Mouse (Mus musculus) MEL (cell line): Measurements from ENCODE around the gene Pde3b. TPM values are rescaled to one million over a fixed set of nuclear protein-coding genes. Genes with fewer than 3 reads are reported as not detected.
"Not testable (repeated sequence)": the region's sequence is repeated elsewhere in the genome, so short reads cannot be mapped to it uniquely, and the experiment has no call there.

Source experiments
- DNase-seq: peaks from one replicate; pipeline ENCODE4 v3.0.0; 2011; ENCODE audit warnings: low read depth, low spot score
- H3K27ac ChIP-seq: 2 replicates; pipeline ENCODE4 v1.5.1; 2012; ENCODE audit warnings: low read depth, mild to moderate bottlenecking, control low read depth, low read length, moderate library complexity; ENCODE audit not compliant: control insufficient read depth
- H3K27me3 ChIP-seq, 2 experiments: fragments of 150-350 bp in 1 of 2; sonication (generic) in 1 of 2; 2 replicates each; pipeline ENCODE4 v1.6.1; 2012; ENCODE audit warnings: low read length in 2 of 2, mild to moderate bottlenecking in 2 of 2, improper control_type of control experiment in 1 of 2, moderate library complexity in 1 of 2; ENCODE audit not compliant: insufficient read depth in 2 of 2, control insufficient read depth in 1 of 2
- H3K36me3 ChIP-seq, 2 experiments: 2 replicates each; pipeline ENCODE4 v1.6.1; 2012 to 2014; ENCODE audit warnings: low read length in 2 of 2, improper control_type of control experiment in 1 of 2, inconsistent platforms in 1 of 2, mild to moderate bottlenecking in 1 of 2; ENCODE audit not compliant: insufficient read depth in 2 of 2, control insufficient read depth in 1 of 2
- H3K4me1 ChIP-seq, 2 experiments: fragments of 150-350 bp in 1 of 2; sonication (generic) in 1 of 2; 2 replicates each; pipeline ENCODE4 v1.6.1; 2012; ENCODE audit warnings: low read length in 2 of 2, improper control_type of control experiment in 1 of 2, mild to moderate bottlenecking in 1 of 2; ENCODE audit not compliant: insufficient read depth in 2 of 2, control insufficient read depth in 1 of 2
- H3K4me3 ChIP-seq, 2 experiments: fragments of 150-350 bp in 1 of 2; sonication (generic) in 1 of 2; 2 replicates each; pipeline ENCODE4 v1.5.1; 2012; ENCODE audit warnings: low read depth in 2 of 2, low read length in 2 of 2, mild to moderate bottlenecking in 2 of 2, moderate library complexity in 2 of 2, control low read depth in 1 of 2, improper control_type of control experiment in 1 of 2; ENCODE audit not compliant: control insufficient read depth in 1 of 2, insufficient read depth in 1 of 2
- H3K79me2 ChIP-seq: 2 replicates; pipeline ENCODE4 v1.6.1; 2012; ENCODE audit warnings: mild to moderate bottlenecking, low read length, moderate library complexity; ENCODE audit not compliant: control insufficient read depth, poor library complexity, insufficient read depth
- H3K9ac ChIP-seq: 2 replicates; pipeline ENCODE4 v1.6.1; 2012; ENCODE audit warnings: low read depth, mild to moderate bottlenecking, control low read depth, low read length, moderate library complexity; ENCODE audit not compliant: control insufficient read depth, poor library complexity, severe bottlenecking
- H3K9me3 ChIP-seq: fragments of 150-350 bp; sonication (generic); replicated peaks from 2 replicates; pipeline ENCODE4 v1.6.1; 2012; ENCODE audit warnings: mild to moderate bottlenecking, low read length, improper control_type of control experiment, moderate library complexity; ENCODE audit not compliant: insufficient read depth
- CTCF ChIP-seq, 3 experiments: IDR thresholded peaks in 2 of 3; conservative IDR thresholded peaks in 1 of 3; 2 replicates each; pipeline ENCODE4 v1.5.1; 2011 to 2012; ENCODE audit warnings: low read length in 3 of 3, low read depth in 2 of 3, mild to moderate bottlenecking in 2 of 3, improper control_type of control experiment in 1 of 3, inconsistent platforms in 1 of 3, mixed read lengths in 1 of 3, moderate library complexity in 1 of 3; ENCODE audit not compliant: control insufficient read depth in 1 of 3, insufficient read depth in 1 of 3, poor library complexity in 1 of 3, severe bottlenecking in 1 of 3
- GATA1 ChIP-seq: IDR thresholded peaks from 2 replicates; pipeline ENCODE4 v1.6.1; 2011; ENCODE audit warnings: low read depth, low read length, improper control_type of control experiment
- JUND ChIP-seq: IDR thresholded peaks from 2 replicates; pipeline ENCODE4 v1.6.1; 2011; ENCODE audit warnings: low read depth, mild to moderate bottlenecking, improper control_type of control experiment, low read length
- MXI1 ChIP-seq: IDR thresholded peaks from 2 replicates; pipeline ENCODE4 v1.6.1; 2011; ENCODE audit warnings: mild to moderate bottlenecking, low read depth, low read length, improper control_type of control experiment
- MYC ChIP-seq: IDR thresholded peaks from 2 replicates; pipeline ENCODE4 v1.6.1; 2011; ENCODE audit warnings: low read depth, mild to moderate bottlenecking, low read length, improper control_type of control experiment, moderate library complexity
- NELFE ChIP-seq: IDR thresholded peaks from 2 replicates; pipeline ENCODE4 v1.6.1; 2011; ENCODE audit warnings: low read depth, low read length, improper control_type of control experiment
- RAD21 ChIP-seq: IDR thresholded peaks from 2 replicates; pipeline ENCODE4 v1.6.1; 2011; ENCODE audit warnings: mild to moderate bottlenecking, low read depth, low read length, improper control_type of control experiment
- RCOR1 ChIP-seq: IDR thresholded peaks from 2 replicates; pipeline ENCODE4 v1.6.1; 2012; ENCODE audit warnings: low read depth, mild to moderate bottlenecking, inconsistent platforms, low read length, improper control_type of control experiment
- SMC3 ChIP-seq: IDR thresholded peaks from 2 replicates; pipeline ENCODE4 v1.6.1; 2011; ENCODE audit warnings: low read depth, low read length, improper control_type of control experiment
- TBP ChIP-seq: IDR thresholded peaks from 2 replicates; pipeline ENCODE4 v1.8.0; 2011; ENCODE audit warnings: low read depth, low read length, improper control_type of control experiment
- TCF12 ChIP-seq: IDR thresholded peaks from 2 replicates; pipeline ENCODE4 v1.6.1; 2014; ENCODE audit warnings: low read depth, mild to moderate bottlenecking, inconsistent platforms, low read length, improper control_type of control experiment, moderate library complexity
- UBTF ChIP-seq: IDR thresholded peaks from 2 replicates; pipeline ENCODE4 v1.6.1; 2012; ENCODE audit warnings: low read depth, mild to moderate bottlenecking, inconsistent platforms, low read length, improper control_type of control experiment, moderate library complexity, borderline replicate concordance; ENCODE audit not compliant: insufficient read depth
- USF1 ChIP-seq: IDR thresholded peaks from 2 replicates; pipeline ENCODE4 v1.6.1; 2014; ENCODE audit warnings: low read depth, mild to moderate bottlenecking, inconsistent platforms, low read length, improper control_type of control experiment, moderate library complexity
- ZKSCAN1 ChIP-seq: IDR thresholded peaks from 2 replicates; pipeline ENCODE4 v1.6.1; 2012; ENCODE audit warnings: low read depth, mild to moderate bottlenecking, inconsistent platforms, low read length, improper control_type of control experiment, moderate library complexity
- ZNF384 ChIP-seq: IDR thresholded peaks from 2 replicates; pipeline ENCODE4 v1.6.1; 2012; ENCODE audit warnings: low read depth, mild to moderate bottlenecking, inconsistent platforms, low read length, improper control_type of control experiment
- polyA plus RNA-seq, 2 experiments: library from polyadenylated mRNA; stranded (reverse) in 1 of 2; unstranded in 1 of 2; fragments of >175 nt in 1 of 2; fragments of >200 nt in 1 of 2; gene quantifications; 2 replicates each; pipeline versions ENCODE4 v1.2.1 to v1.2.4; 2012; ENCODE audit warnings: low replicate concordance in 2 of 2, low read depth in 1 of 2; ENCODE audit not compliant: insufficient read length in 2 of 2, insufficient read depth in 1 of 2, missing spikeins in 1 of 2
- total RNA-seq: library from RNA; depleted of rRNA; stranded (reverse); fragments of 300-350 nt; gene quantifications from 2 replicates; pipeline ENCODE4 v1.2.3, GENCODE M21; 2012

Gene Pde3b
- total and polyA plus RNA-seq, 3 experiments, result 4.5 to 36.6 (median 9.9) TPM

GRCm38 (mm10) chr7:114536179-114536578, 121.1 kb downstream of the Pde3b start:
- Histone ChIP-seq H3K79me2 (no peaks in the 10 kb centered on the region), H3K4me3 (no peak overlapping the region), H3K9ac (no peak overlapping the region), H3K9me3 (no peaks in the 10 kb centered on the region), H3K4me1 (no peaks in the 10 kb centered on the region), H3K27me3 (no peaks in the 10 kb centered on the region), H3K36me3 (no peaks in the 10 kb centered on the region), H3K27ac (no peak overlapping the region)
- TF ChIP-seq ZNF384 (no peak), RAD21 (no peak), MXI1 (no peak), RCOR1 (no peak), JUND (no peak), TBP (no peak), GATA1 (no peak), UBTF (no peak), CTCF (IDR thresholded peaks at IDR 0.05 in 2 of 3, conservative IDR thresholded peaks at IDR 0.05 in 1 of 3; ENCODE audit: control insufficient read depth in 1 of 3, insufficient read depth in 1 of 3, low read depth in 2 of 3, low read length in 3 of 3, poor library complexity in 1 of 3, severe bottlenecking in 1 of 3) (no peak)
- DNase-seq, result no peak

DNA sequence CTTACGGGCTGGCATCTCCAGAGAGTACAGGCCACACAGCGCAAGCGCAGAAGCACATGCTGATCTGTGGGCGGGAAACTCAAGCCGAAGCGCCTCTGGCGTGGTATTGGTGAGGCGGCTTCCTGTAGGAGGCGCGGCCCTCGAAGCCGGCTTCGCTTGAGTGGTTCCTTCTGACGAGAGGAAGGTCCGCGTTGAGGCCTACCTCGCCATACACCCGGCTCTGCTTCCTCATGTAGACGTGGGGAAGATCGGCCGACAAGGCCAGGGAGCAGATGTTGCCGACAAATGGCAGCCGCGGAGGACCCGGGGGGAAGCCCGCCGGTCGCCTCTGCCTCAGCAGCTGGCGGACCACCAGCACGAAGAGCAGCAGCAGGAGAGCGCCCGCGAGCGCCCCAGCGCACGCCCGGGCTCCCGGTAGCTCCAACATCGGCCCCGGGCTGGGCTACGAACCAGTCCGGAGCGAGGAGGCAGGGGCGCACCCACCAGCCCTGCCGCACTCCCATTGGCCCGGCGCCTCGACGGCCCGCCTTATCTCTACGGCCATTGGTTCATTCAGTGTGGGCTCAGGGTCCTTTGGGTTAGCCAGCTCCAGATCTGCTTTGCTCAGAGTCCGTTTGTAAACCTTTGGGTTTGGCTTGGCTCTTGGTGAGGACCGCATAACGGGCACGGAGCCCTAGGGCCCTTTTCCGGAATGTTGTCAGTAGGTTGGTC, 147.6 kb downstream of the Pde3b start, which contains the start of gene Cyp2r1:
Cyp2r1 (minus strand) TSS at position 442 of the 711 bp plus-strand sequence.
- TF ChIP-seq RAD21 (no peak), MYC (no peak), TCF12 (no peak), NELFE (no peak), USF1 (no peak), SMC3 (no peak), ZKSCAN1 (no peak)
- TF ChIP-seq, all 39 proteins: peak for 0
- no peak within 1 kb of the TSS for H3K9ac ChIP-seq
- H3K4me3 ChIP-seq, result no peak within 1 kb of the TSS

GRCm38 (mm10) chr7:114573866-114574265, 158.8 kb downstream of the Pde3b start:
- H3K4me1 ChIP-seq, H3K9me3 ChIP-seq, H3K9ac ChIP-seq, H3K27me3 ChIP-seq, H3K36me3 ChIP-seq, H3K79me2 ChIP-seq, DNase-seq, H3K4me3 ChIP-seq, H3K27ac ChIP-seq: not testable (repeated sequence)

More for the DNA sequence above, 147.6 kb downstream of the Pde3b start, which contains the start of gene Cyp2r1:
- Histone ChIP-seq H3K9me3 (no peaks in the 10 kb centered on the region), H3K36me3 (no peaks in the 10 kb centered on the region), H3K27me3 (no peaks in the 10 kb centered on the region; a peak in 1 of 4 replicates), H3K4me1 (no peaks in the 10 kb centered on the region), H3K79me2 (no peaks in the 10 kb centered on the region), H3K27ac (no peak within 1 kb of the TSS)
- DNase-seq, result no peak
